Mouse (Mus musculus): ENCODE results near the gene Alg2.

Alg2 gene

DNA sequence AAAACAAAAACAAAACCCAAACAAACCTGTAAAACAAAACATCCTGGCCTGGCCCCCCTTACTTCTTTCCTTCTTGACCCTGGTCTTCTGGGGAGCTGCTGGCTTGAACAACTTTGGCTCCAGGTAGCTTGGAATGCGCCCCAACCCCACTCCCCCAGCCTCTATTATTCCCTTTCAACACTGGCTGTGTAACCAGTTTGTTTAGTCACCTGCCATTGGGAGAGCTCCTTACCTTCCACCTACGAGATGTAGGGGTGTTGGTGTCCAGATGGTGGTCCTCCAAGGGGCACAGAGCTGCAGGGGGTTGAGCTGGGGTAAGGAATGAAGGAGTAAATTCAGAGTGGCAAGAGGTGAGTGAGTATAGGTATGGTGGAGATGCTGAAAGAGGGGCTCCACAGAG is 6.9 kb downstream of the Alg2 start:
- in situ Hi-C loops (cut with MboI, MseI) = no loop called here

DNA sequence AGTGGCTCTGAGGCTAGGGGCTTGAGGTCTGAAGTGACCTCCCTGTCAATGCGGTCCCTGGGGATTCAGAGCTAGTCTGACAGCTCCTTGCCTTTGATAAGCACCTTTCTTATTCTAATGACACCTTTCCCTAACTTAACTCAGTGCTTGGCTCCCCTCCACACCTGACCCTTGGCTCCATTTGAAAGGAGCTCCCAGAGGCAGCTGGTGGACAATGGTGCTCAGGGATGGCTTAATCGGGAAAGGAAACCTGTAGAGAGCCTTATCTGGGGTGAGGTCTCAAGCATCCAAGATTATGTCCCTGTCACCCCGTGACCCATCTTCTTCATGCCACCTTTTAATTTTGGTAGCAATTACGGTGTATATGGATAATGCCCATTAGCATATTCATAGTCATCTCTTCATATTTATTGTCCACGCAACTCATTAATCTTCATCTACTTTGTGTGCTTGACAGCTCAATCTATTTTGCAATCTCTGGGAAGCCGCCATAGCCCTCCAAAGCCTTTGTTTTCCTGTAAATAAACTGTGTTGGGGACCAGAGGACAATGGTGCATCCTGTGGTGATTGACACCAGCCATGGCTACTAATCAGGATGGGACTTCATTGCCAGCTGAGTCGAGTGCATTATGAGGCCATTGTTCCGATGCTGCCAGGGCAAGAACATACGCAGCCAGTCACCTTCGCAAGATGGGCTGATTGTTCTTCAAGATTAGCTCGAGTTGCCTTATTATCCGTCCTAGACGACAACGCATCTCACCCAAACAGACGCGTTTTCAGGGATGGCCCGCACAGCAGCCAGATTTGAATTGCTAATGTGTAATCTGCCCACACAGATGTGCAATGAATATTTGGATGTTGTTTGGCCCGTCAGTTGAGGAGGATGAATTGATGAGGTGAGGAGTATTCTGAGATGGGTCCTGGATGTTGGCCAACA is 24.3 kb downstream of the Alg2 start:
- in situ Hi-C loops (cut with MboI, MseI) = loop anchor here (10.0 kb wide), 1 partner anchor 125 kb away; no protein-coding TSS in a partner anchor

DNA sequence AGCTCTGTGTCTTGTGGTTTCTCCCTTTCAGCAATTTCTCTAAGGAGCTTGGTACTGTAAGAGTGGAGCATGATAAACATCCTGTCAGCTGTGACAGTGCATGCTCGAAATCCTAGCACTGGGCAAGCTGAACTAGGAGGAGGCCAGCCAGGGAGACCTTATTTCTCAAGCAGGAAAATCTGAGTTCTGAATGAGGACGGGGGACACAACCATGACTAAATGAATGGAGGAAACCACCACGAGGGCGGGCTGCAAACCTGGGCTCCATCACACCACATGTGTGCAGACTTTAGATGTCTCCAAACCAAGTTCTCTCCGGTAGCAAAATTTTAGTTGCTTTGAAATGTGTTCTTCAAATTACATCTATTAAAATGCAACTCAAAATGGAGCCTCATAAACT is 25.0 kb downstream of the Alg2 start:
- in situ Hi-C loops (cut with MboI, MseI) = loop anchor here (10.0 kb wide), 1 partner anchor 126 kb away; no protein-coding TSS in a partner anchor

DNA sequence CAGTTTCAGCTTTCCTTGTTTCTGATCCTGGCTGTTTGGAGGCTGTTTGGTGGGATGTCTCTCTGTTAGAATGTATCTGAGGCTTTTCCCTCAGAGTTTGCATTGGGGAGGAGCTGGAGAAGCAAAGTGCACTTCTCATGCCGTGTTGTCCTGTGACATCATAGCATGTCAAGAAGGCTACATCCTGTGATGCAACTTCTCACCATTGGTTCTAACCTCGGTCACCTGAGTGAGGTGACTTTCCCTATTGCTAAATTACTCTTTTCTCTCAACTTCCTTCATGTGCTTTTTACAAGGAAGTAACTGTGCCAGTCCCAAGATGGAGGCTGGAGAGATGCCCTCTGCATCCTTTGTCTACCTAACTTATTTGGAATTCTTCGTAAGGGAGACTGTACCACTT is 25.6 kb downstream of the Alg2 start:
- in situ Hi-C loops (cut with MboI, MseI) = loop anchor here (10.0 kb wide), 1 partner anchor 126 kb away; no protein-coding TSS in a partner anchor

DNA sequence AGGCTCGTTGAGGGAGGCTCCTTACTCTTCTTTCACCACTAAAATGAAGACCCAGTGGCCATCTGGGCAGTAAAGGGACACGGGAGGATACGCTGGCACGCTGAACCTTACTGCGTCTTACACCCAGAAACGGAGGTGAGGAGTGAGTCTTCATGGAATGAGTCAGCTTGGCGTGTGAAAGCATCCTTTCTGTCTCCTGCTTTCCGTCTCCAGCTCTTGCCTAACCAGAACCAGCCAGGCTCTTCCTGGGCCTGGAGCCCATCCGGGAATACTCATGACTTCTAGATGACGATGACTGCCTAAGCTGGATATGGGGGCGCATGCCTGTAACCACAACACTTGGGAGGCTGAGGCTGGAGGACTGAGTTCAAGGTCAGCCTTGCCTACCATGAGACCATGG is 33.2 kb downstream of the Alg2 start:
- in situ Hi-C loops (cut with MboI, MseI) = loop anchor here (10.0 kb wide), 1 partner anchor 134 kb away; no protein-coding TSS in a partner anchor

DNA sequence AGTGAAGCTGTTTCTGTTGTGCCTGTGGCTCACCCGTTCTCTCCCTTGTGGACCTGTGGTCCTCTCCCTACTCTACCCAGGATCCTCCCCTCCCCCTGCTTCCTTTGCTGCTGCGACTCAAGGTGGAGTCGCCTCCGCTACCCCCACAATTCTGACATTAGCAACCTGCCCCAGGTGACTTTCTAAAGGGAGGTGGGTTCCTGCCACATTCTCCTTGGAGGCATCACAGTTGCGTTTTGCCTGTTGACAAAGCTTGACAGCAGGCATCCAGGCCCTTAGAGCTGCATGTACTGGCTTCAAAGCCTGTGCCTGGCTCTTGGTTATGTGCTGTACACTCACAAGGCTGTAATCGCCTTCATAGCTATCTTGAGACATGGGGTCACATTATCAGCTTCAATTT is 35.2 kb downstream of the Alg2 start:
- in situ Hi-C loops (cut with MboI, MseI) = no loop called here

DNA sequence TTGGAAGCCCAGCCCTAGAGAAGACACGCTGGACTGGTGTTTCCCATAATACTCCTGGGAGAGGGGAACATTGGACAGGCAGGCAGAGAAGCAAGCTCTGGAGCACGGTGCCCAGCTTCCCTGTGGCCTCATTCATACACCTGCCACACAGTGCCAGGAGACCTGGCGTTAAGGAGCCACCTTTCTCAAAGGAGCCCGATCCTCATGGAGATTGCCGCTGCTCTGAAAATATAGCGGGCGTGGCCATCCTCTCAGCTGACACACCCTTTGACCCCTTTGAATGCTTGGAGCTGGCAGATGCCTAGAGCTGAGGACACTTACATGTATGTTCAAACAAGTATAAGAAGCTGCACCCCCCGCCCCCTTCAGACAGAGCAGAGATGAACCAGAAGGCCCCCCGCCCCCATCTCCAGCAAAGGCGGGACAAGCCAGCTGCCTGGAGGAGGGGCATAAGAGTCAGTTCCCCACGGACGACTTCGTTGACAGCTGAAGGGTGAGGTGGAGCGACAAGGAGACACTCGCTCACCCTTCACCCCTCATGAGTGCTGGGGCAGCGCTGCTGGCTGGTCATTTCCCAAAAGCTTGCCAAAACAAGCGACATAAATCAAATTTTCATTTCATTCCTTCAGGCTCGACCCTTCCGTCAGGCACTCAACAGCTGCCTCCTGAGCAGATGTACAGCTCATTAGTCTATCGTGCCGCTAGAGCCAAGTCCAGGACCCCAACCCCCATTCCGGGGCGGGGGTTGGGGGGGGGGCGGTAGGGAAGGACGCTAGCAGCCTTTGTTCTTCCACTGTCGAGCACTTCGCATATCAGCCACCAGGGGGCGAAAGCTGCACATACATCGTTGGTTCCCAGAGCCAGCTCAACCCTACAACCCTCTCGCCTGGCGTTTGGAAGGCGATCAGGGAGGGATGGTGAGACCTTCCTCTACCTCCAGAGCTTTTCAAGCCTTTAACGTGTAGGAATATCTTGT is 36.5 kb downstream of the Alg2 start:
- in situ Hi-C loops (cut with MboI, MseI) = no loop called here

DNA sequence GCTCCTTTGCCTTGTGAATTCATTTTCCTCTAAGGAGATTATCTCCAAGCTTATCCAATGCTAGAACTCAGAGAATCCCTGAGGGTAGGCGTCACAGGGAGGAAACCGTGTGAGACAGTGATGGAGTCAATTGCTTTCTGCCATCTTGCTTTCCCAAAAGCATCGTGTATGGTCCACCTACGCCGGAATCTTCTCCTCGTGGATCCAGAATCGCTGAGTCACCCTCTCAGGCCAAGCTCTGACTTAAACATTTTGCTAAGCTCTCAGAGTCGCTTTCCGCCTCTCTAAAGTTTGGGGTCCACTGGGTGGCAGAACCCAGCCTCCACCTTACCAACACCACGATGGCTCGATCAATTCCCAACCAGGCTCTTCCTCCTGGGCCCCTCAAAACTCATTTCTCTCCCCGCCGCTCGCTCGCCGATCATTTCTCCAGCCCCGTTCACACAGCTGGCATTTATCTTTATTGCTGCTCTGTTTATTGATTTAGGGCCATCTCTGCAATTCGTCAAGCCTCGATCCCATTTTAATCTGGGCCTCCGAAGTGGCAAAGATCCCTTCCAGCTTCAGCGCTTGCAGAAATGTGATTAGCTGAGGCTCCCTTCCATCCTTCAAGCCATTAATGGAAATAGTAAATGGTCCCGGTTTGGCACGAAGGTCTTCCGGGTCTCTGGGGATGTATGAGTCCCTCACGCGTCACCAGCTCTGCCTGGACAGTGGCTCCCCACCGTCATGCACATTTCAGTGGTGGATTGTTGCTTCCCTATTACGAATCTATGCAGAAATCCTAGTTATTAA is 38.4 kb downstream of the Alg2 start:
- in situ Hi-C loops (cut with MboI, MseI) = no loop called here

DNA sequence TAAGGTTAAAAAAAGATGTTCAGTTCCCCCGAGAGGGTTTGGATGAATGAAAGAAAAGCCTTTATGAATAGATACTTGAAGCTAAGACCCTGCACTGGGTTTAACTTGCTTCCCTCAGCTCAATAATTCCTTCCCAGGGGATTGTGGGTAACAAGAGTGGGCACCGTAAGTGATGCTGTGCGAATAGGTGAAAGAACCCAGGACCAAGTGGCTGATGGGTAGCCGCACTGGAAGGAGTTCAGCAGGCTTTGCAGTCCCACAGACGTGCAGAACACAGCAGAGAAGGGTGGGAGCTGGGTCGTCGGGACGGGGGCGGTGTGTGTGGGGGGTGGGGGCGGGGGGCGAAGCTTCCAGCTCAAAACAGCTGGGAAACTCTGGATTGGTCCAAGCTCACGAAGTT is 39.0 kb downstream of the Alg2 start:
- in situ Hi-C loops (cut with MboI, MseI) = no loop called here

DNA sequence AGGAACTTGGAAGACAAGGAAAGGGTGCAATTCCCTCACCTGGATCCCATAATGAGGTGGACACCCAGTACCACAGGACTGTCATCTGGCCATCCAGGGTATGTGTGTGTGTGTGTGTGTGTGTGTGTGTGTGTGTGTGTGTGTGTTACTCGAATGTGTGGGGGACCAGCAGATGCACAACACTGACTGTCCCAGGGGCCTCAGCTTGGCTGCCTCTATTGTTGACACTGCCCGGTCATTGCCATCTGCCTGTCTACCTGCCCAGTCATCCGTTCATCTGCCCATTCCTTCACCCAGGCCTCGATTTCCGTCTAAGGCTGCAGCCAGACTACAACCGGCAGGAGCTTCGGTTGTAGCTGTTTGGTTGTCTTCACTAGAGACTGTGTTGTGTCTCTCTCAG is 41.4 kb downstream of the Alg2 start:
- in situ Hi-C loops (cut with MboI, MseI) = no loop called here

DNA sequence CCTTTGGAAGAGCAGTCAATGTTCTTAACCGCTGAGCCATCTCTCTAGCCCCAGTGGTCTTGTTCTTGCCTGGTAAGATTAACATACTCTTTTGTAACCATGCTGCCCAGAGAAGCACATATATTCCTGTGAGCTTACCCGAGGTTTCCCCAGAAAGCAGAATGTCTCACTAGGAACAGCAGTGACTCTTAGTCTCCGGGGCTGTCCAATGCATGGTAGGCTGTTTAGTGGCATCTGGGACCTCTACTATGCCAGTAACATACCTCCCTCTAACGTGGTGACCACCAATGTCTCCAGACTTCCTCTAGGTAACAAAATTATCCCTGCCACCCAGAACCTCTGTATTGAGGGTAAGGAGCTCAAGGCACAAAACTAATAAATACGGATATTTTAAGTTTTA is 43.1 kb downstream of the Alg2 start:
- in situ Hi-C loops (cut with MboI, MseI) = no loop called here

DNA sequence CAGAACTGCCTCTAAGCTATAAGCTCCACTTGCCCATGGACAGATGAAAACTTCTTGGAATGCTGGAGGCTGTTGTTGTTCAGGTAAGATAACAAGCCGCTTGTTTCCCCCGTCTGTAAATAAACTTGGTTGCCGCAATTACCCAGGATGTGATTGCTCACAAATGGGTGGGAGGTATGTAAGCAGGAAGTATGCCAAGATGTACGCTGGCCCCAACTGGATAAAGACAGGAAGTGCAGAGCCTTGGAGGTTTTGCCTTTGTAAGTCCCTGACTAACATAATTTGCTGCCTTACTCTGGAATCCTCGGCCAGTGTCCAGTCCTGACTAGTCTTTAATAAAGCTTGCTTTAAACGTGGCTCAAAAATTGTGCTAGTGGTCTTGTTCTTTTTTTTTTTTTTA is 43.6 kb downstream of the Alg2 start:
- in situ Hi-C loops (cut with MboI, MseI) = no loop called here

DNA sequence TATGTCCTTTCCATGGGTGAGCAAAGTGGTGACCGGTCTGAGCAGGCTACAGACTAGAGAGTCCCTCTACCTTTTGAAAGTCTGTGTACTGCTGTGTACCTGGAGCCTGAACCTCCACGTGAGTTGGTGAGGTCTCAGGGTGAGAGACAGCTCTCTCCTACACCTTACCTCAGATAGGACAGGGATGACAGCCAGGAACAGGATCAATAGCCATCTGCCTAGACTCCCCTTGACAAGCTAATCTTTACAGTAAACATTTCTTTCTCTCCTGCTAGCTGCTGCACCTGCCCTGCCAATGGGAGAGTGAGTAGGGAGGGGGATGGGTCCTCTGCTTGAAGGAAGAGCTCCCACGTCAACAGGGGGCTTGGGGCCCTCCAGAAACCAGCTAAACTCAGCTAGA is 46.5 kb downstream of the Alg2 start:
- in situ Hi-C loops (cut with MboI, MseI) = no loop called here

DNA sequence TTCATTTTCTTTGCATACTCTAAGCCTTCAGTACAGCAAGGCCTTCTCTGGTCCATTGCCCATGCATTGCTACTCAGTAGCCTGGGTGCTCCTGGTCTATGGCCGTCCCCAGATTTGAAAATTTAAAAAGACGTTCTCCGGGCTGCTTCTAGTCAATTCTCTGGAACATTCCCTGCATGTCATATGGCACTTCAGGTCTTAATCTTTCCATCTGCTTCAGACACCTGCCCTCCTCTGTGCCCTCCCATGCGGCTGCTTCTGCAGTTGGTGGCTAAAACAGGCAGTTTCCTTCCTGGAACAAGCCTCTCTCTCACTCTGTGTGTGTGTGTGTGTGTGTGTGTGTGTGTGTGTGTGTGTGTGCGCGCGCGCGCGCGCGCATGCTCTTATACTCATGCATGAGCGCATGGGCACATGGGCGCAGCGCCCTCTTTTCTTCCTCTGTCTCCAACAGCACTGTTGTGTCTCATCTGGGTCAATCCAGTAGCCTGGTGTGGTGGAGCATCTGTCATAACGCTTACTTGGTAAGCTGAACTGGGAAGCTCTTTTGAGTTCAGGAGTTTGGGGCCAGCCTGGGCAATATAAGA is 48.8 kb downstream of the Alg2 start:
- in situ Hi-C loops (cut with MboI, MseI) = no loop called here

DNA sequence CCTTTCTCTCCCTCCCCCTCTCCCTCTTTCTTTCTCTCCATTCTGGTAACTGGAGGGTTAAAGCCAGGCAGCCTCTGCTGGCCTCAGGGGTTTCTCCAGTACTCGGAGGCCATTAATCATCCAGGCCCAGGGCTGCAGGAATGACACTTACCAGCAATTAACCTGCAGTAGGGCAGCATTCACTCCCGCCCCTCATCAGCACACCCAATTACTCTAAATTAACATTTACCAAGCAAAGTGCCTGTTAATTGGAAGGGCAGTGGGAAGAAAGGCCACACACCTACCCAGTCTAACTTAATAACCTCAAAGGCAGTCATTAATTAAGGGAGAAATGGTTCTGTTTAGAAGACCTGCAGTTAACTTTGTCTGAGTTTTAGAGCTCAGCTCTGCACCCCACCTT is 49.8 kb downstream of the Alg2 start:
- in situ Hi-C loops (cut with MboI, MseI) = no loop called here

DNA sequence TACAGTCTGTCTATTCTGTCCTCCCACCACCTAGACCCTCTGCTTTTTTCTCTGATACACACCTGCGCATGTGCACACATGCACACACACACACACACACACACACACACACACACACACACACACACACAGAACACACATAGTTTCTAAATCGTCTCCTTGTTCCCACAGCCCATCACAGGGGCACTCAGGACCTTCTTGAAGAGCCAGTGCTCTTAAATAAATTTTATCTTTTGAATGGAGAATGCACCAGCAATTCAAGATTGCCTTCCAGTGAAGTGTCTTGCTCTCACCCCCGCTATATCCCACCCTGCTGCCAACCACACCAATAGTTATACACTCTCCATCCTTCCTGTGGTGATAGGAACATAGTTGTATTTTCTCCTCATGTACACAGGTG is 51.2 kb downstream of the Alg2 start:
- in situ Hi-C loops (cut with MboI, MseI) = no loop called here

DNA sequence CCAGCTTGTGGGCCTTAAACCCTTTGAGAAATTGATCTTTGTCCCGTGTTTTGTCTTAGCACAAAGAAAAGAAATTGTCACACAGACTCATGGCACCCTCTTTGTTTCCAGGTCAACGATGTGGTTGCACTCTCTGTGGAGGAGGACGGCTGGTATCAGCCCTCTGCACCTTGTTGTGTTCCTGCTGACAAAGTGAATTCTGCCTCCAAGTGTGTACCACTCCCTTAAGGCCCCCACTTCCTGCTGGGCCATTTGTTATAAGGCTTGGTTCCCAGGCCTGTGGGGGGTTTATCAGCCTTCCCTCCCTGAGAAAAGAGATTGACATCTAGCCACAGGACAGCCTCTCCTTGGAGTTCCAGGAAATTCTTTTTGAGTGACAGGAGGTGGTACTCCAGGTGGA is 51.9 kb downstream of the Alg2 start:
- in situ Hi-C loops (cut with MboI, MseI) = no loop called here

DNA sequence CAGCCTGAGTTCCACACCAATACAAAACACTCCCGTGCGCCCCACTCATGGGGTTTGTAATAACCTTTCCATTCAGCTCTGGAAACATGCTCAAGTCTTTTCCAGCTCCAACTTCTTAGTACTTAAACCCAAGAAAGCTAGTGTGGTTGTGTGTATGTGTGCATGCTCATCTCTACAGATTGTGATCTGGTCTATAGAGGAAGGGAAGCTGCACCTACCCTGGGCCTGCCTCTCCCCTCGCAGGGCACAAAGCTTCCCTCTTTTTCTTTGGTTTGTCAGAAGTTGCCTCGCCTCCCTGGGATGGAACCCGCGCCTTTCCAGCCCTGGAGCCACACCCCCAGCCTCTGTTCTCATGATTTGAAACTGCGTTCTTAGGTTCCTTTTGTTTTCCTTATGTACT is 53.9 kb downstream of the Alg2 start:
- in situ Hi-C loops (cut with MboI, MseI) = no loop called here

DNA sequence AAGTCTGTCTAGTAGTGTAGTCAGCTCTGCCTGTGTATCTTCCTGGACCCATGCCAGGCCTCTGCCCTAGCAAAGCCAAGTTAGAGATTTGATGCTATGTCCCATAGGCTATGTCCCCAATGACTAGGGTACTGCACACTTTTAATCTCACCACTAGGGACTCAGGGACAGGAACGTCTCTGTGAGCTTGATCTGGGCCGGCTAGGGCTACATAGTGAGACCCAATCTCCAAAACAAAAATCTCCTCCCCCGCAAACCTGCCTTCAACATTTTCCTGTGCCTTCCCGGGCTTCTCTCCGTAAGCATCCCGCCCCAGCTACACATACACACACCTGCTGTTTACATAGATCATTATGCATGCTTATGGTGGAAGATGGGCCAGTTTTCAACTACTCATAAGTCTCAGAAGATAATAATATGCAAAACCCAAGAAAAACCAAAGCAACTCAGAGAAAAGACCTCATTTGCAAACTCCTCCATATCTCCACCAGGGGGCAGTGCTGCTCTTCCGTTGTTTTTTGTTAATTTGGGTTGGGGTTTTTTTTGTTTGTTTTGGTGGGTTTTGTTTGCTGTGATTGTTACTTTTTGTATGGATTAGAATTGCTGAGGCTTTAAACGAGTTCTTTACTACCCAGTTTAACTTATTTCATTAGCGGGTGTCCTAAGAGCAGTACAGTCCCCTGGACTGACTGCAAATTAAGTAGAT is 54.7 kb downstream of the Alg2 start:
- in situ Hi-C loops (cut with MboI, MseI) = no loop called here

DNA sequence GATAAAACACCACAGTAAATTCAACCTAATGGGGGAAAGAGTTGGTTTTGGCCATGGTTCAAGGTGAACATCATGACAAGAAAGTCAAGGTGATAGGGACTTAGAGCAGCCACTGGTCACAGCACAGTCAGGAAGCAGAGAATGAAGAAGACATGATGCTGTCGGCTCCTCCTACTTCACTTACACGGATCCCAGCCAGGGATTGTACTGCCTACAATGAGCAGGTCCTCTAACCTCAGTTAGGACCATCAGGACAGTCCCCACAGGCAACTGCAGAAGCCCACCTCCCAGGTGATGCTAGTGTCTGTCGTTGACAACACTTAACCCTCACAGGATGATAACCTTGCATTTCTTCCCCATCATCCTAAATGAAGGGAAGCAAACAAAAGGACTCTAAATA is 56.3 kb downstream of the Alg2 start:
- in situ Hi-C loops (cut with MboI, MseI) = no loop called here

Data from regulatory T cell (primary cell).